Mouse (Mus musculus): Measurements from ENCODE around the gene Oprm1.

Gene Oprm1

DNA sequence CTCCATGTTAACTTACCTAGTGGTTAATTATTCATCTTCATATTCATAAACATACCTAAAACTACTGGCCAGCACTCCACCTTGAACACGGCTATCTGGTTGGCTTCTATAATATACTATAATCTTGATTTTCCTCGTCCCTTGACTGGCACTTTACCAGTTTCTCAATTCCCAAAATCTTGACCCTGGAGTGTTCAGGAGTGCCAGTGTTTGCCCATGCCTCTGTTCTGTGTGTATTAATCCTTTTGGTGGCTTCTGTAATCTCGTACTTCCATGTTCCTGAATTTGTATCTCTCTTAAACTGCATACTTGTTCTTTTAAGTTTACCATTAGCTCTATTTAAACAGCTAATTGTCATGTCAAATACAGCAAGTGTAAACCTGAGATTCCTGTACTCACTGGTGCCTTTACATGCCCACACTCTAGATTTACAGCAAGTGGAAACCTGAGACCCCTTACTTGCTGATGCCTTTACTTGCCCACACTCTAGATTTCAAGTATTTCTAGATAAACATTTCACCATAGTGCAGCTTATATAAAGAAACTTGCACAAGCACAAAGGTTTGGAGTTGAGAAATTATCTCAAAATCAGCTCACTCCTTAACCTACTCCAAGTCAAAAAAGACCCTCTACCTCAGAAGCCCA lies 138.5 kb downstream of the Oprm1 start:
- DNase-seq = no peak

DNA sequence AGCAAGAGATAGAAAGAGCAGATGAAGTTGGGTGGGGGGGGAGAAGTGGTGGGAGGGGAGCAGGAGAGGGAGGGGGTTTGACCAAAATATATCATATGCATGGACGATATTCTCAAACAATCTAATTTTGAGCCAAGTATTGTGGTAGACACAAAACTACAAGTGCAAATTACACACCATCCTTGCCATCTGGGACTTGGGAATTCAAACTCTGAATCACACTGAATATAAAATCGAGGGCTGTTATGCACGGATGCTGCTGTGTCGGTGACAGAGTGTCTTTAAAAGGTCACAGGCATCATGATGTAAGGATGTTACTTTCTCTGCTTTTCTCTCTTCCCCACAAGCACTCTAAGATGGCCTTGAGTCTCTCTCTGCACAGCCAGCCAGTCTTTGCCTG lies 141.8 kb downstream of the Oprm1 start:
- DNase-seq = no peak

DNA sequence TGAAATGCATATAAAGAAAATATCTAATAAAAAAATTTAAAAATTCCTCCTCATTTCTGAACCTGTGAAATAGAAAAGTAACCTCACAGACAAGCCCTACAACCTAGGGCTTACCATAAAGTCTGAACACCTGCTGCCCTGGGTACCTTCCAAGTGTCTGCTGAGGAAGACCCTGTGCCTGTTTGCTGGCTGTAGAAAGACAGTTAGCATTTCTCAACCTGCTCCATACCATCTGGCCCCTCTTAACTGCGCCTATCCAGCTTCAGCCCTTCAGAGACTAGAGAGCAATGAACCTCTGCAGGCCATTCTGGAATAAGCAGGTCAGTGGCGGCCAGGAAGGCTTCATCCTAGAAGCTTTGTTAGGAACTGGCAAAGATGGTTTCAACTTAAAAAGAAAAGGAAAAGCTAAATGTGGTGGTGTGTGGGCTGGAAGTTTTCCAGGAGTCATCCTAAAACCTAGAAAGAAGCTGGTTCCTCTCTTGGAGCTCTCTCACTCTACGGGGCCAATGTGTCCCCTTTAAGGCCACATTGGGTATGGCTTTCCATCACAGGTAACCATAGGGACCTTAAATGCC lies 143.6 kb downstream of the Oprm1 start:
- DNase-seq = peak; percentile 31 to 42

DNA sequence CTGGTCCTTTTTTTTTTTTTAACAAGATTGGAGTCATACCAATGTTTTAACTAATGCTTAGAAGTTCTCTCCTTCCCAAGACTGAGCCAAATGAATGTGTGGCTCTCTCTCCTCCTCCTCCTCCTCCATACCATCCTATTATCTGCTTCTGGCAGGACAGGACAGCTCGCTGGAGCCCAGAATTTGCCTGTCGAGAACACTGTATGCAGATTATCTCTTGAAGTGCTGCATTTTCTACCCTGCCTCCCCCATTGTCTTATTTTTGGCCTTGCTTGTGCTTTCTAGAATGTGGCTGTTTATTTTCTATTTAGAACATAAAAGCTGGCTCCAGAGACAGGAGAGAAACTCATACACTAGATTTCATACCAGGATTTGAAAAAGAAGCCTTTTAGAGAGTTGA lies 151.5 kb downstream of the Oprm1 start:
- DNase-seq = no peak

DNA sequence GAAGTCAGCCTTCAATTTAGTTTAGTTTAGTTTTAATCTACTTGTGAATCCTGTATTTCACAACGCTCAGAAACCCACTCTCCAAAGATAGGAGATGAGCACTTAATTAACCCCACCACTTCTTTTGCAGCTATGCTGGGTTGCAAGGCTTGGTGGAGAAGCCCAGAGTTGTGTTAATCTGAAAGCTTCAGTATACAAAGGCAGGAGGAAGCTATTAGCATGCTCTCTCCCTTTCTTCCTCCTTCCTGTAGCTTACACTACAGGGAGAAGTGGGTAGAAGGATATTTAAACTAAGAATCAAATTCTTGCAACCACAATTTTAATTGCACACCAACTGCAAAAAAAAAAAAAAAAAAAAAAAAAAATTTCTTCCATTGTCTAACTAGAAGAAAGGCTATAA lies 157.7 kb downstream of the Oprm1 start:
- DNase-seq = no peak

DNA sequence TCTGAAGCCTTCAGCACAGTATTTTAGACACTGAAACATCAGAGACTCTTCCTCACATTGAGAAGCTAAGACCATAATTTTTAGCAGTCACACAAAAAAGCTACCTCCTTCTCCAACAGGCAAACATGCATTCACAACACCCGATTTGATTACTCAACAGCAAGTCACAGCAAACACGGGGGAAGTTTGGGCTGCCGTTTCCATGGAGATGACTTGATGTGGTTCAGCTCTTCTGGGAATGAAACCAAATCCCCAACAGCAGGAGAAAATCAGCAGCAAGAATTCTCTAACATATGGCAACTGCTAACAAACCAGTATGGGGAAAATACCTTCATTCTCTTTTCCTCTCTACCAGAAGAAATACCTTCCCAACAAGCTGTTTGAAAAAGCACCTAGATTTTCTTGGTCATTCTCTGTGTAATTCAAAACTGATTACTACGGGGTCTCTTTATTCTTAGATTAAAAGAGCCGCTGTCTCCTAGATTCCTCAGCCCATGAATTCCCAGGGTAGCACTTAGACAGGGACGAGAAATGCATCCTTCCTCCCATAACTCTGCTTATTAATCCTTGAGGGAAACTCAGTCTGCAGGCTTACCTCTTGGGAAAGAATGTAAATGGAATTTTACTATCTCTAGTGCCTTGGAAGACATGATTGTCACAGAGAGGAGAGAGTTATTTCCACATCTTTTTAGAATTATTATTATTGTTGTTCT lies 158.4 kb downstream of the Oprm1 start:
- DNase-seq = peak; percentile 69

DNA sequence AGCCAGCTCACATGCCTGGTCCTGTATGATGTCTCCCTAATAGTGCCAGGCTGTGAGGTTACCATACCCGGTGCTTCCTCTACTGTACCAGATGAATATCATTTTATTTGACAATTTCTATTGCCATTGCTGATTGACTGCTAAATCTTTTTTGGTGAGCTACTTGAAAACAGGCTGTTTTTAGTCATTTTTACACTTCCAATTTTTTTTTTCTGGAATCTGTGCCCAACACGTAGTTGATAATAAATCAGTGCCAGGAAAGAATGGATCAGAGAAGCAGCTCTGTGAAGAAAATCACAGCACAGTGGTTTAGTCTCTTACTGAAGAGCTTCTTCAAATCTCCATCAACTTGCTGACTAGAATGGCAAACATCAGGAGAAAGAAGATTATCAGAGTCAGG lies 168.4 kb downstream of the Oprm1 start:
- DNase-seq = no peak

DNA sequence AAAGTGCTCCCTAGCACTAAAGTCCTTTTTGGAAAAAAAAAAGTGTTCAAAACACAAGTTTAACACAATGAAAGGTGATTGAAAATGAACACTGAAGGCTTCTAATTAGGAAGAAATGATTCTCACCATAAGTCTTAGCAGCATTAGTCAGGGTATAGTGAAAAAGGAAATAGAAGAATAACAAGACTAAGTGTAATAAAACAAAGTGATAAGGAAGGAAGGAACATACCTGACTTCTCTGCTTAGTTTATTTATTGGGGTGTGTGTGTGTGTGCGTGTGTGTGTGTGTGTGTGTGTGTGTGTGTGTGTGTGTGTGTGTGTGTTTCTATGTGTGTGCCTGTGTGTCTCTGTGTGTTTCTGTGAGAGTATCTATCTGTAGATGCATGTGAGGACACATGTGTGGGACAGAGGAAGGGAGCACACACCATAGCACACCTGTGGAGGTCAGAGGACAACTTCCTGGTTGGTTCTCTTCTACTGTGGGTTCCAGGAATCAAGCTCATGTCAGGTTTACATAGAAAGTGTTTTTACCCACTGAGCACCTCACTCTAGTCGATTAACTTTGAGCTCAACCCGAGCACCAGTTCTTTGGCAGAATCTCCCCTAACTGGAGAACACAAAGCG lies 169.4 kb downstream of the Oprm1 start:
- DNase-seq = no peak

DNA sequence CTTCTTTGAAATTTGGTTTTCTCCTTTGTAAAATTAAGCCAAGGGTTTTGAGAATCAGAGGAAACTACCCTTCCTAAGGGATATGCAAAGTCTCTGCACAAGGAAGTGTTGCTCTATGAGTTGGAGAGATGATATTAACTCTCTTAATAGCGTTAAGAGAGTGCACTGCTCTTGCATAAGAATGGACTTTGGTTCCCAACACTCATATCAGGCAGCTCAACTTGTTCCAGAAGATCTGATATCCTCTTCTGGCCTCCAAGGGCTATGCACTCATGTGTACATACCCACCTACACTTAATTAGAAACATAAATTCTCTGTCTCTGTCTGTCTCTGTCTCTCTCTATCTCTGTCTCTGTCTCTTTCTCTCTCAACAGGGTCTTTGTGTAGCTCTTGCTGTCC lies 170.6 kb downstream of the Oprm1 start:
- DNase-seq = no peak

DNA sequence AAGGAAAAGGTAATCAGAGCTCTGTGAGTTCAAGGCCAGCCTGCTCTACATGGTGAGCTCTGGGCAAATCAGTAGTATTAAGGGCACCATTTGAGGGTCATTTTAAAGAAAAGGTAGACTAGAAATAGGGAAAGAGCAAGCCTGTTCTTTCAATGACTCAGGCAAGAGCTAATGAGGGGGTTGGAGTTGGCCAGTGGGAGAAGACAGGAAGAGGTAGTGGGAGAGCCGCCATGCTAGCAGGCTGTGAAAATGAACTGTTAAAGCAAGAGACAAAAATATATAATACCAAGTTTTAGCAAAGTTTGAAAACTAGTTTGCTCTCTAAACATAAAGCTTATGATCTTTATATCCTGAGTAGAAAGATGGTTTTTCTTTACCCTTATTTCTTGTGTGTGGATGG lies 172.1 kb downstream of the Oprm1 start:
- DNase-seq = no peak

DNA sequence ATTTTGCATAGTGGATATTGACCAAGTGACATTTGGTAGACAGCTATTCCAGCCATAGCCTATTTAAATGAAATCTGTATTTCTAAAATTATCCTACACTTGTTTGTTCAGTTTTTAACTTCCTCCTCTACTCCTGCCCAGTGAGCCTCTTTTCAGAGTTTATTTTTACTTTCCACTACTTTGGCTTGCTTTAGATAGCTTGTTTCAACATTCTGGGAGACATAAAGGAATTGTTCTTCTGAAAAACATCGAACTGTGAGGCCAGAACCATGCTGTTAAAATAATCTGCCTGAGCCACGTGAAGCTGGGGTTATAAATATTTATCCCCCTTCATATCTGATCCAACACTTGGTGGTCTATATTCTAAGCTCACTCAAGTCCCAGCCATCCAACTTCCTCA lies 172.6 kb downstream of the Oprm1 start:
- DNase-seq = no peak

DNA sequence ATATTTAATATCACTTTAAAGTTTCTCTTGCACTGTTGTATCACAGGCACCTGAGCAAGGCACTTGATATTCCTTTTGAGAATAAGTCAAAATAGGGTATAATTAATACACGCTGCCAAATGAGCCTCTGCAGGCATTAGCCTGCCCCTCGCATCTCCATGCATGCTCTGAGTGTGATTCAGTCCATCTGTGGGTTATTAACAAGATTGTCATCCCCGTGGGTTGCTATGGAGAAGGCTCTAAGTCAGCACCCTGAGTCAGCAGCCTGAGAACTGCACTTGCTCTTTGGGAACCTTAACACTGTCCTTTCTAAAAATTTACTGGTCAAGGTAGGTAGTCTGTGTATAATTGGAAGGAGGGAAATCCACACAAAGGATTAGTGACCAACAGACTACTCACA lies 176.5 kb downstream of the Oprm1 start:
- DNase-seq = no peak

DNA sequence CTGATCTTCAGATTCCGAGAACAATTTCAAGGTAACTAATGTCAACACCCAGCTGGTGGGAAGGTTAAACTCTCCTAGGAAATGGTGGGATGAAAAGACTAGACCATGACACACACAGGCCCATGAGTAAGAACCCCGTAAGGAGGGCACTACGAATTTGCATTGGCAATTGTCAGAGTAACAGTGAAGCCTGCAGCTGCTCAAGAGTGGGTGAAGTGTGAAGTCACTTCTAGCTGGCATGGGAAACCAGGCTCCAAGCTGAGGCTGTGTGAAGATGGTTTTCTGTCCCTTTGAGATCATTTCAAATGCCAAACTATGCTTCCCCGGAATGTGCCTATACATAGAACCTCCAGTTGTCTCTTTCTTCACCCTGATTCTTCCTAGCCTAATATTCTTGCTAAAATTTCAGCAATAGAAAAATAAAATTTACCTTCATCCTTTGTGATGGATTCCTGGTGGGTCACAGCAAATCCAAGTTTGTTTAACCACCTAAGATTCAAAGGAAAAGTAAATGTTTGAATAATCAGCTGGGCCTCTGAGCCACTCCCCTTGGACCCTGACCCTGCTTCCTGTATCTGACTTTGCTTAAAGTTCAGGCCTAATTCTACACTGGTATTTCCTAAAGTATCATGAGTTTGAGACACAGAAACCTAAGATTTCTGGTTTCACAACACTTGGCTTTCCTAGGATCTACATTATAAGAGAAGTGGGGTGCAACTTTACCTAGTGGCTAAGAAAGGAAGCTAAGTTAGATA lies 178.5 kb downstream of the Oprm1 start:
- DNase-seq = no peak

DNA sequence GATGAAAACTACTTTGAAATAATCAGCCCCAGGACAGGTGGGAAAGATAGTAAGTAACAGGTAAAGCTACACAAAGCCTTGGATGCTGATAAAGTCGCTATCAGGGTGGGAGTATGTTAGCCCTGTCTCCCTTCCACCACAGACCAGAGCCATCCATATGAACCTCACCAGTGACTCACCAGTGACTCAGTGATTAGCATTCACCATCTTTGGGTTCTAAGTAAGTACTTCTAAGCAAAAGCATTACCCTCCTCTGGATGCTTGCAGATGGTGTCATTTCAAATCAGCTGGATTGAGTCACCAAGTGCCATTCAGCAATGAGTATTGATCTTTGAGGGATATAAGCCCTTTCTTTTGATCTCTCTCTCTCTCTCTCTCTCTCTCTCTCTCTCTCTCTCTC lies 194.8 kb downstream of the Oprm1 start:
- DNase-seq = no peak

DNA sequence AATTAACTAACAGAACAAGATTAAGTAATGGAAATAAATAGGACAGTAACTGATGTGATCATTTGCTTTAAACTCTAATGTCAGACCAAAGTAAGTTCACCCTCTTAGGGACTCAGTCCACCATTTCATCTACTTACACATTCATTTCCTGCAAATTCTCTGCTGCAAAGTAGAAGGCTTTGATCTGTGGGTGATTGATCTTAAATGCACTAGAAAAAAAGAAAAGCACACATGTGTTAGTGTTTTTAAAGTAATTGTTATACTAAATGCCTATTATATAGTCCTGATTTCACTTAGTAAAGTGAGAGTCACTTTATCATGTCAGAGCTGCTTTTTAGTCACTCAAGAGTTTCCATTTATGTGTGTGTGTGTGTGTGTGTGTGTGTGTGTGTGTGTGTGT lies 196.2 kb downstream of the Oprm1 start:
- DNase-seq = no peak

DNA sequence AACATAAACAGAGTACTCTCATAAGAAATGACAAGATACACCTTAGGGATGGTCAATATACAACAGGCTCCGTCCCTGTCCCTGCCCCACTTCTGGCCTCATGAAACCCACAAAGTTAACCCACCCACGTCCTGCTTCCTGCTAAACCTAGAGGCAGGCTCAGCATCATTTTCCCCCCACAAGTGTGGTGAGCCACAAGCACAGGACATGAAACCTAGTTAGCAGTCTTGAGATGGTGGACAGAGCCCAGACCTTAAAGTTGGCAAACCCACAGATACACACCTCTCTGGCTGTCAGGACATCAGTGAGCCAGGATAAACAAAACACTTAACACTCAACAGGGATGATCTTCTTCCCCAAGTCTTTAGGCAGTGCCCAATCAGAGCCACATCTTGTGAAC lies 198.1 kb downstream of the Oprm1 start:
- DNase-seq = no peak

DNA sequence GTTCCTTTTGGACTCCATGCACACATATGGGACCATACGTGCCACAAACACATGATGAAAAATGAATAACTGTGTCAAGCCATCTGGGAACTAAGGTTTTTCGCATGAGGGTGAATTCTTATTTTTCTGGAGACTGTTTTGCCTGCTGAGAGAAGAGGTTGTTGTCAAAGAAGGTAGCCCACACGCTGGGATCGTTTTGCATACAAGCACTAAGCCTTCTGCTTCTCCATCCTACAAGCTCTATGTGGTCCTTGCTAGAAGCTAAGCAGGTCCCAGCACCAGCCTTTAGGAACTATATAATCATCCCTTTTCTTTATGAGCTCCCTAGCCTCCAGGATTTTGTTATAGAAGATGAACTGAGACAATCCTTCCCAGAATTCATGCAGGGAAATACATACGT lies 200.5 kb downstream of the Oprm1 start:
- DNase-seq = no peak

DNA sequence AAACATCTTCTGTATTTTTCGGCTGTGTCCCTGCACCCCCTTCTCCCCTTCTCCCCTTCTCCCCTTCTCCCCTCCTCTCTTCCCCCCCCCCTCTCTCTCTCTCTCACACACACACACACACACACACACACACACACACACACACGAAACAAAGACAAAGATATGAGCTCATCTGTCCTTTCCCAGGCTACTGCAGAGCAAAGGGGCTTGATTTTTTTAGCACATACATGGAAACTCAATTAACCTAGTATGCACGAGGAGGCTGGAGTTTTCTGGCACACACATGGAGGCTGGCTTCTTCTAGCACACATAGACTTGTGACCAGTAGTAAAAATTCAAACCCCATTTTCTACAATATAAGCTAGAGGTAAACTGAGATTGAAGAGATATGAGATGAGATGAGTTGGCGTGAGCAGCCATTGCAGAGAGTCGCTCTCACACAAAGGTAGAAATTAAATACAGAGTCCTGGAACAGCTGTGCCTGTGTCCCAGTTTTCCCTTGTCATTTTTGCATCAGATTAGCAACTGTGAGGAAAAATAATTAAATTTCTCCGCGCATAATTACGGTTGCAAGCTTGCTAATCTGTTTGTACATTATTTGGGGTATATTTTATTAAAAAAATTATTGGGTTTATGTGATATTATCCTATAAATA lies 209.4 kb downstream of the Oprm1 start:
- no peak for DNase-seq

DNA sequence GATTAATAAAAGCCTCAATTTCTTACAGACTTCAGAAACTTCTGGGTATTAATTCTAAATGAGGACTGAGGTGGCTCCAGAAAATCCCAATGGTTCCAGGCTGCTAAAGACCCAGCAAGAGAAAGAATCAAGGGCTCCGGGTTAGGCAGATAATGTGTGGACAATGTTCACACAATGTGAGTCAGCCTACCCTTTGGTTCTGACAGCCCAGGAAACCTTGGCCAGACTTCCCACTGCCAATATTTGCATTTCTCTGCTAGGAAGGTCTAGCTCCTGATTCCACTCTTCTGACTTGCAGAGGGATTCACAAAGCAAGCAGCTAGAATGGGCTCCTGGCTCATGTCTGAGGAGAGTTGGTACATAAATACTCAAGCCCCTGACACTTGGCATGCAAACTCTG lies 210.0 kb downstream of the Oprm1 start:
- DNase-seq = no peak

DNA sequence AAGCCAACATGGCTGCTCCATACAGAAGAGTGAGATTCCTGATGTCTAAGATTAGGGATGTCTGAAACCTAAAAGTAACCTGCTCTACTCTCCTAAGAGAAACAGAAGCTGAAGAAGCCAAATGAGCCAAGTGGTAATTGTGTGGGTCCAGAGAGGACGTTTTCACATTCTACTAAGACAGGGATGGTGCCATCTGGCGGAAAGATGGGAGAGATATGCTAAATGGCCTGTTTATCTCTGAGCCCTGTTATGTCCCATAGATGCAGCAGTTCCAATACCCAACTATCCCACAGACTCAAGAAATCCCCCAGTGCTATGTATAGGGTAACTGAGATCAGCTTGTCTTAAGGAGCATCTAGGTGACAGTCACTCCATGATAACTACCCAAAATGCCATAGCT lies 219.5 kb downstream of the Oprm1 start:
- DNase-seq = peak; percentile 32 to 52

DNA sequence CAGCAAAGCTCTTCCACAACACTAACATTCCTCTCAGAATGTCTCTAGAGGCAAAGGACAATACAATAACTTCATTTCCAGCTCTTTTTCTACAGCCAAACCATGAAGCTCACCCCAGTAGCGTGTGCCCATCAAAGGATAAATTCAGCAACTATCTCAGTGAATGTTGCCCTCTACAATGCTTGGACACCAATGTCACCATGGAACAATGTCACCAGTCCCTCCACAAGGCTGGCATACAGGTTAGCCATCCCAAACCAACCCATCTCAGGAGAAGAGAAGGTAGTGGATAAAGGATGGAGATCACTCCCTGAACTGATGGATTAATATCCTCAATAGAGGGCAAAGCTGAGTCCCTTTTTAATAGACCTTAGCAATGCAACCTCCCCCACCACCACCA lies 220.4 kb downstream of the Oprm1 start:
- peak; percentile 6 to 52 for DNase-seq

DNA sequence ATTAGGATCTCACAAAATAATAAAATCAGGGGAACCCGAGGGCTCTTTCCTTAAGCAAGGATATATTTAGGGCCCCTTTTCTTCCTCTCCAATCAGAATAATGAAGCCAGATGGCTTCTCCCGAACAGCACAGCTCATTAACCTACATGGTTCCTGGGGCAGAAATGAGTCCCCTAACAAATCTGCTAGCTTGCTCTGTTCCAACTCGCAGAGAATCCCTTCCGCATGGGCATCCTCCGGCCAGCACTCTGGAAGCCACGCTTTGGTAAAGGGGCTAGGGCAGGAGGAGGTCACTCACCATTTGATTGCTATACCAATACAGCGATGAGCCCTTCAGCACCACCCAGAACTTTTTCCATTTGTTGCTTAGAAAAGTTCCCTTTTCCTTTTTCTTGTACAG lies 220.9 kb downstream of the Oprm1 start:
- peak; percentile 68 to 74 for DNase-seq

DNA sequence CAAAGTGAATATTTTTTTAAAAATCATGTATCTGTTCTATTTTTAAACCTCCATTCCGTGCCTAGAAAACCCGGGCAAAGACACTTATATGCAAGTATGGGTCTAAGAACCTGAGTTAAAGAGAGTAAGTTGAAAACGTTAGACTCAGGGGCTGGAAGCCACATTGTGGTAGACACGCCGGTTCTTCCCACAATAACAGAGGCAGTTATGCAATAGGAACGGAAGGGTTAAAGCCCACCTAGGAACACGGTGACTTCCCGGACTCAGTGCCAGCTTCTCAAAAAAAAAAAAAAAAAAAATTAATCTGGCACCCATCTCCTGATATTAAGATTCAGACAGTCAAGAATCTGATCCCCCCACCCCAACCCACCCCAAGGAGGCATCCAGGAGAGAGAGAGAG lies 221.5 kb downstream of the Oprm1 start:
- DNase-seq = peak; percentile 20 to 48

All from cerebellum, postnatal 36 days (tissue).